Mouse (Mus musculus) naive thymus-derived CD4-positive, alpha-beta T cell, adult 2 months (primary cell): ENCODE measurements around the gene Gm5640.
"Not testable (repeated sequence)": the region's sequence is repeated elsewhere in the genome, so short reads cannot be mapped to it uniquely, and the experiment has no call there.

Experiments used
- DNase-seq: peaks from one replicate; pipeline ENCODE4 v3.0.0-alpha.2; 2011; ENCODE audit warnings: low read depth

The Gm5640 gene

GRCm38 (mm10) chrX:74645466-74646323, at the start of gene Gm5640:
TSS of gene Gm5640 (minus strand) at chrX:74645635.
- DNase-seq, result not testable (repeated sequence)

DNA sequence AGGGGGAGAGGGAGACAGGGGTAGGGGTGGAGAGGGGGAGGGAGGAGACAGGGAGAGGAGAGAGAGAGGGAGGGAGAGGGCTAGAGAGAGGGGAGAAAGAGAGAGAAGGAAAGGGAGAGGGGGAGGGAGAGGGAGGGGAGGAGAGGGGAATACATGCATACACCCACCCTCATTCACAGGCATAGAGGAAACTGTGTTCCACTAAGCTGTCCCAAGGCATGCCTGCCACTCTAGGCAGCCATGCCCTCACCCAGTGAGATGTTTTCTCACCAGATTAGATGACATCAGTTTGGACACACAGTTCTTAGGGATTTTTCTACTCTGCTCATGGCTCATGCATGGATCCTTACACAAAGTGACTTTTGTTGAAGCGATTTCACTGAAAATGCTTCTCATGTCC, 958 bp upstream of the Gm5640 start:
- not testable (repeated sequence) for DNase-seq

DNA sequence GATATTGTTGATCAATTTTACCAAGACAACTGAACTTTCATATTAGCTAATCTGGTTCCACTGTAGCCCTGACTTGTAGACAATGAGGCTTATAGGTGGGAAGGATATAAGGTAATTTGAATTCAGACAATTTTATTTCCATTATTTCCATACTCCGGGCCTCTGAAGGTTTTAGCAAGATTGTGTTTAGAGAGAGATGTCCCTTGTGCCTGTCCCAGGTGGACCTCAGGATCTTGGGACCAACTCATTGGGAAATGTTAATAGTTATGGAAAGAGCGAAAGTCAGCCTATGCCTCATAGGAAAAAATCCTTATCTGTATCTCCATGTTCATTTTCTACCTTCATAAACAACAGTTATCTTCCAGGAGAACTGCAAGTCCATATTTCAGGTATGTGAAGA, 53.1 kb downstream of the Gm5640 start, which contains the start of gene Olfr1325:
TSS of gene Olfr1325 (plus strand) at position 301 of the 400 bp plus-strand sequence.
- DNase-seq, result no peak
